Mouse (Mus musculus): ENCODE results near the gene Me3.
"Not testable (repeated sequence)": the region's sequence is repeated elsewhere in the genome, so short reads cannot be mapped to it uniquely, and the experiment has no call there.

Me3 gene

DNA sequence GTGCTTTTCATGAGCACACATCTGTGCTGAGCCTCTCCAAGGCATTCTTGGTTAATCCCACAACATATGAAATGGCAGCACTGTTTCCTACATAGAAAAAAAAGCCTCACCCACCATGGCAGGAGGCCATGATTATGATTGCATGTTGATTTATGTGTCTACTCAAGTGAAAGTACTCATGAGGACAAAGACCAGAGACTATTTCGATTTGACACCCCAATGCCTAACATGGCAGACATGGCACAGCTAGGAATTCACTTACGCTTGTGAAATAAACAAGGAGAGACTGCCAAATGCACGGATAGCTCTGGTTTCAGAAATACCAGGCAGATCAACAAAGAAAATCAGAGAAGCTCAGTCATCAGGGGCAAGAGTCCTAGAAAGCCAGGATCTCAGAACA, 96.2 kb downstream of the Me3 start:
- no peak for DNase-seq (ENCODE audit: low read depth, low spot score)

DNA sequence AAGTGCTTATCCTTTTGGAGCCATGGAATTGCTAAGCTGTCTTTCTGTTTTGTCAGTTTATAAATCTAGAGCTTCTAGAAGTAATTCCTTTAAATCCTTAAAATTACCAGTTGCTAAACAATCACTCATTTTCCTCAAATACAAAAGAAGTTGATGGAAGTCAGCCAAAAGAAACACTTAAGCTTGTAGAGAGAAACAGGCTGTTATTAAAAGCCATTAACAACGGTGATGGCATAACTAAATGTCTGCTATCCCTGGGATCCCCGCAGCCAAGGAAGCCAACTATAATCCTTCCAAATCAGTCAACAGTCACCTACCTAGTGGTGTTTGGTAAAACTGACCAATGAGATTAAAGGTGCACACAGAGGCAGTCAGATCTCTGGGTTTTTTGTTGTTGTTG, 98.3 kb downstream of the Me3 start:
- no peak for DNase-seq (ENCODE audit: low read depth, low spot score)

DNA sequence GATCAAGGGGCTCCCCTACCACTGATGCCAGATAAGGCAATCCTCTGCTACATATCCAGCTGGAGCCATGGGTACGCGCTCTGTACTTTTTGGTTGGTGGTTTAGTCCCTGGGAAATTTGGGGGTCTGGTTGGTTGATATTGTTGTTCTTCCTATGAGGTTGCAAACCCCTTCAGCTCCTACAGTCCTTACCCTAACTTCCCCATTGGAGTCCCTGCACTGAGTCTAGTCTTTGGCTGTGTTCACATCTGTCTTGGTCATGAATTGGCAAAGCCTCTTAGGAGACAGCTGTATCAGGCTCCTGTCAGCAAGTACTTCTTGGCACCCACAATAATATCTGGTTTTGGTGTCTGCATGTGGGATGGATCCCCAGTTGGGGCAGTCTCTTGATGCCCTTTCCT, 98.9 kb downstream of the Me3 start:
- DNase-seq (ENCODE audit: low read depth, low spot score): not testable (repeated sequence)

DNA sequence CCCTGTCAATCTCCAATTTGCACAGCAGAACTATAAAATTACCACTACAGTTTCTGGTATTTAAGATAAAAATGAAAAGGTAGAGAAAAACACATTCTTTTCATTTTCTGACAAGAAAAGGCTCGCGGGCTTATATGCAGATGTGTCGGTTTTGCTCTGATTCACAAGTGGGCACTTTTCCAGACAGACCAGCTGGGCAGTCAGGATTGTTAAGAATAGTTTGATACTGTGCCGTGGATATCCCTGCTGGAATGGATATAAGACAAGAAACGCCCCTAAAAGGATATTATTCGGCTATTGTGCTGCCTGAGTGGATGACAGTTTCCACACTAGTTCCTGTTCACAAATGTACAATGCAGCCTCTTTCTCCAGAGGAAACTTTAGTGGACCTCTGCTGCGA, 116.2 kb downstream of the Me3 start:
- DNase-seq (ENCODE audit: low read depth, low spot score): no peak

DNA sequence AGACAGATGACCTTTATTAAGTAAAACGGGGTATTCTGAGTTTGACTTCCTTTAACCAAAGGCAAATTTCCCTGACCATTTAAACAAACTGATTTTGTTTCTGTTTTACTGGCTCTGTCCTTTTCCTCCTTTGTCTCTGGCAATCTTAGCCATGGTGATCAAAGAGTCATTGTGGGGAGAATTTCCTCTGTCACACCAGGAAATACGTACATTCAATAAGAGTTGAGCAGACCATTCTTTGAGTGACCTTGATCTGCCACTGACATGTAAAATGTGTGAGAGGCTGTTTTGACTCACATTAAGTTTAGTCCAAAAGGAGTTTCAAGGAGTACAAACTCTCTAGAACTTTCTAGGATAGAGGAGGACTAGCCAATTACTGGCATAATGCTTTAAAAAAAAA, 117.0 kb downstream of the Me3 start:
- DNase-seq (ENCODE audit: low read depth, low spot score): no peak

DNA sequence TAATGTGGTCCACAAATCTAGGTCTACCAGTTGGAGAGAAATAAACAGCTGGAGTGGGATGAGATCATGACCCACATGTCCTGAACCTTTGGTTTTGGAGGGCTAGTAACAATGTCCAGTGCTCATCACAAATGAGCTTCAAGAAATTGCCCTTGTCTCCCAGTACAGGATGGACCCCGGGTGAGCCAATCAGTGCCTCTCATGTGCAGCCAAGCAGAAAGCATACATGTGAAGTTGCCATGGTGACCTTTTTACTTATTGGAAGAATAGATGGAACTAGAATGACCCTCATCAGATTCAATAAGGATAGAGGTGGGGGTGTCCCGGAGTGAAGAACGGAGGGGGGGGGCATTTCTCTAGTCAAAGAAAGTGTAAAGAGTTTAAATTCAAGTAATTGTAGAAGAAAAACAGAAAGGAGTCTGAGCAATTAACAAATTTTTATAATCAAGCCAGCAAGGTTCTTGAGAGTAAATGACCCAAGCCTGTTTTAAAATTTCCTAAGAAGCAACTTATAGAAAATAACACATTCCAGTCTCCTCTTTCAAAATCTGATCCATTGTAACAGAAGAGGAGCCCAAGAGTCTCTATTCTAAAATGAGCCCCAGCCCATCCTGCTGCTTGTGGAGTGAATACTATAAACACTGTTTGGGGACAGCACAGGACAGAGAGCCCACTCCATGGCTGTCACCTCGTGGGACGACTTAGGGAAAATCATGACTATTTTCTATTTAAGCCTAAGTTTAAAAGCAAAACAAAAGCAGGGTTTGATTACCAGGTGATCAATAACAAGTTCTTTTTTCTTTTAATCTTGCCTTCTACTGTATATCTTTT, 134.7 kb downstream of the Me3 start:
- no peak for DNase-seq (ENCODE audit: low read depth, low spot score)

DNA sequence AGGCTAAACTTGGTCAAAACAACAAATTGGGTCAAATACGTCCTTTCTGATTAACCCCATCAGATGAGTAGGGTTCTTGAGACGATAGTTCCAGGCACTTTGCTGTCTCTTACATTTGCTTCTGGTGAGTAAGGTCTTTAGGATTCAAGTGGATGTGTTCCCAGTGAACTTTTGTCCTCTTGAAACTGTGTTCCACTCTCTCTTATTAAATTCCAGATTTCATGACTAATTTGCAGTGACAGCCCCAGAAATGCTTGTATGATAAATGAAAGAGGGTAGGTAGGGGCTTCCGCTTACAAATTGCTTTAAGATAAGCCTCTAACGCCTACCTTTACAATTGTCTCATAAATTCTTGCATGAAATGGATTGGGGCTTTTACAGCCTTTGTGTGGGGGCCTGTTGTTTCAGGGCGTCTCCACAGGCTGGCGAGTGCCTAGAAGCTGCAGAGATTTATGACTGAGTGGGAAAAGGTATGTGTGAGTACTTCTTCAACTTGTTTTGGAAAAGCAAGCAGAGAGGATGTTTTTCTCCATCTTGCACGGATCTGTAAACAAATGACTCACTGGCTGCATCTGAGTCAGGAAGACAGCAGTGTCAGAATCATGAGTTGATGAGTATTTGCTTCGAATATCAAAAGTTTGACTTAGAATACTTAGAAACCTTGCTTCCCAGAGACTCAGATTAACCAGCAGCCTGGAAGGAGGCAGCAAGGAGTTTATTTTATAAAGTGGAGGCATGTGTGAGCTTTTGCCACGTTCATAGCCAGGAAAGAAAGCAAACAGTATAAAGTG, 137.1 kb downstream of the Me3 start:
- DNase-seq (ENCODE audit: low read depth, low spot score): no peak

DNA sequence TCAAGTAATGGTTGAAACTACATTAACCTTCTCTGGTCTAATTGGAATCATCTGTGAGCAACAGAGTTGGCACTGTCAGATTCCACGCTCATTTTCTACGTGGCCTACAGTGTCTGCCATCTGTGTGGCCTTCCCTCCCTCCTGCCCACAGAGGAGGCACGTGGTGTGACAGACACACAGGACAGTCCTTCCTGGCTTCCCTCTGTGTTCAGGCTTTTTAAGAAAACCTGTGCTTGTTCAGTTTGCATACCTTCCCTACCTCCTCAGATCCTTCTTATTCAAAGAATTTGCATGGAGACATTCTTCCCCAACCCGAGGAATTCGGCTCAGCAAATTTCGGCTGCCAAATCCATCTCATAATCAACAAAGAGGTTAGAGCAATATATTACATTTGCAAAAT, 137.8 kb downstream of the Me3 start:
- DNase-seq (ENCODE audit: low read depth, low spot score): no peak

DNA sequence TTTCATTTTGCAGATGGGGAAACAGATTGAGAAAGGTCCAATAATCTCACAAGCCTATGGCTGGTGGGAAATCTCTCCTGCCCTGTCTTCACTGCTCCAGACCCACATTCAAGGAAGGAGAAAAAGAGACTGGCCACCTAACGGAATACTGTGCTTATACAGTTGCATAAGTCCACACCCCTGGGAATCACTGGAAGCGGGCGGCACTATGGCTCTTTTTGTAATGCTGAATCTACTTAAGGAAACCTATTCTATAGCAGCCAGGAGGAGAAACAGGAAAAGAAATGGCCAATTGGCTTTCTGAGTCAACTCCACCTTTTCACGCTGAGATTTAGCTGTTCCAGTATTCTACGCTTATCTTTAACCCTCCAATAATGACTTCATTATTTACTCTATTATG, 140.7 kb downstream of the Me3 start:
- no peak for DNase-seq (ENCODE audit: low read depth, low spot score)

DNA sequence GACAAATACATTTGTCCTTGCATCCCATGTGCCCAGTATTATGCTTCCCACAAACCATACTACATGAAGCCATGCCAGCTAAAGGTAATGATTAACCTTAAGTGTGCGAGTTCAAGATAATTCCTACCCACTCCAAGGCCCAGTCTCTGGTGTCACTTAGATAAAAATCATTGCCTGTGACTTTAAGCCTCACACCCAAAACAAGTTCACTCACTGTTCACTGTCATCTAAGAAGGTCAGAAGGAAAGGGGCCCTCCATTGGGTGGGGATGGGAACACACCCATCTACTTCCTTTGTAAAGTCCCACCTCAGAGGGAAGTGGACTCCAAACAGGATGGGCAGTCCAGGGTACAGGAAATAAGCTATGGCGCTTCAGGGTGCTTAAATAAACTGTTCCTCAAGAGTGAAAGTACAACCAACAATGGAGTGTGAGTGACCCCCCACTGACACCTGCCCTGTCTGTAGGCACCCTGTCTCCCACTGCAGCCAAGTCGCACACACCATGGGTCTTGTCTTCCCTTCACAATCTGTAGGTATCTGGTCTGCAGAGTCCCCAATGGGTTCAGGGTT, 141.2 kb downstream of the Me3 start:
- no peak for DNase-seq (ENCODE audit: low read depth, low spot score)

DNA sequence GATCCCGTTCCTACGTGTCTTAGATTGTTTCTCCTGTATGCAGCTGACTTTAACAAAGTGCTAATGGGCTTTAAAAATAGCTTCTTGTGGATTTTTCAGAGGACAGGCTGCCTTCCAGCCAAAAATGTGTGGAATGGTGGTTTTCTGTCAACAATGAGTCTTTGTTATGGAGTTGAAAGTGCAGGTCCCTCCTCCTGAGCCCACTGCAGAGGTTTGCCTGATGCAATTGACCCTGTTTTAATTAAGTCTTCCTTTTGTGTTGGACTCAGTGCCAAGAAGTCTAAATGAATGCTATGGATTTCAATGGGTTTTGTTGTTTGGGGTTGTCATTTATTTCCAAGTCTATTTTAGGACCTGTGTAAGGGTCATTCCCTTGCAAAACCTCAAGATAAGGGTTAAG, 141.7 kb downstream of the Me3 start:
- no peak for DNase-seq (ENCODE audit: low read depth, low spot score)

DNA sequence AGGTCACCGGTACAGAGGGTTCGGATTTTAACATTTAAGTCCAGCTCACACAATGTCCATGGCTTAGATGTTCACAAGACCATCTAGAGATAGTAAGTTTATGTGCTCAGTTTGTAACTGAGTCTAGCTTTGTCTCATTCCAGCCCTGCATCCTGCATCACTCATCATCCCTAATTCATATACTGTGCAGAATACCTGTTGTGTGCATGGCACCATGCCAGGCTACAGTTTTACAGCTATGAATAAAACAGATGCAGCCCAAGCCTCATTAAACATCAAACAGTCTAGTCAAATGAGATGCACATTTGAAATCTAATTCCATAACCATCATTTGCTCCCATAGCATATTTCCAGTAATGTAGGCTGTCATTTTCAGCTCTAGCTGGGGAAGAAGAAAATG, 143.7 kb downstream of the Me3 start:
- no peak for DNase-seq (ENCODE audit: low read depth, low spot score)

DNA sequence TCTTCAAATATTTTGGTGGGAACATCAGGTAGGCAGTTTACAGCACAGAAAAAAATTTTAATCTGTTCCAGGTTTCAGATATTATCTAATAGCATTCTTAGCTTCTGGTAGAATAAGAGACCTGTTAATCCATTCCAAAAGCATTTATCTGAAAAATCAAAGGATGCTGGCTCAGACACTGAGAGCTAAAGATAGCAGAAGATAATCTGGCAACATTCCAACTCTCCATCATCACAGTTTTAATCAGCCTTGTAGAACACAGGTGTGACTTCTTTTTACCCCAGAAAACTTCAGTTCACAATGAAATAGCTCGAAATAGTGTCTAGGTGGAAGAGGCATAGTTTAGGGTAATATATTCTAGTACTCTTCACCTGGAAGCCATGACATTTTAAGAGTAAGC, 149.2 kb downstream of the Me3 start:
- DNase-seq (ENCODE audit: low read depth, low spot score): no peak

DNA sequence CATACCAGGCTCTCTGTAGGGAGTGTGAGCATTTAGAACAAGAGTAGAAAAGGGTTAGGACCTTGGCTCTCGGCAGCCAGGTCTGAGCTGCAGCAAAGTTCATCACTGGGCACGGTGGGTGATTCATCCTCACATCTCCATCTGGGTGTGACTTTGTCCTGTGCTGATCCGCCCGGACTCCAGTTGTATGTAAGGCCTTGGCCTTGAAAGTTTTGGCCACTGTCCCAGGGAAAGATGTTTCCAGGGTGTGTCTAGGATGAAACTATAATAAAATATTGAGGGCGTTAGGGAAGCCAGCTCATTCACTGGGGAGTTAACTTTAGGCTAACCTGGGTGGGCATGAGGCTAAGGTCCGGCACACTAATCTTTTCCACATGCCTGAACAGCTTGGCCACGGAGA, 155.5 kb downstream of the Me3 start:
- DNase-seq (ENCODE audit: low read depth, low spot score): no peak

DNA sequence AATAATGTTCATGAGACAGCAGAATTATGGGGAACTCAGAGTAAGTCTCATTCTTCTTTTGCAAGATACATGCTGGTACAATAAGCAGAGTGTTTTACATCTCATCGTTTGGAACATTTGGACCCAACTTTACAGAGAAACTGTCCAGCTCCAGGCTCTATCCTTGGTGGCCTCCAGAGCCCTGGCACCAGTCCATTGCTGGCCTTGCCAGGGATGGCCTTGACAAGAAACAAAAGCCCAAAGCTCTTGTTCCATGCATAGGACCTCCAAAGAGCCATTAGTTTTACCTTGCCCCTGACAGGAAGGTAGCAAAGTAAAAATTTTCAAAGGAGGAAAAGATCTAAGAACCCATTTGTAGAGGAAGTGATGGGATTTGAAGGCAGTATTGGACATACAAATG, 160.4 kb downstream of the Me3 start:
- no peak for DNase-seq (ENCODE audit: low read depth, low spot score)

DNA sequence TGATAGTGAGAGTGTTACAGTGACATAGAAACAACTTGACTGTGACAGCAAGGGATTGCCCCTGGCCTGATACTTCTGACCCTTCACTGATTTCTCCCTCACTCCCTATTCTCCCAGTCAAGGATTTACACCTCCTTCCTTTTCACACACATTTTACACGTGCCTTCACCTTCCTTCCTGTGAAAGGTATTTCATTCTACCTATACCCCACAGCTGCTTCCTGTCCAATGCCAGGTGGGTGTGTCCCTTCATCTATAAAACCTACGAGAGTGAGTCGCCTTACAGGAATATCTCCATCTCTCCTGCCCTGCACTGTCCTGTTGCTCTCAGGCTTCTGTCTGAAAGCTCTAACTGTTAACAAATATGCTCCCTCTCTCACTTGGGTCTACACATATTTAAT, 163.2 kb downstream of the Me3 start:
- DNase-seq (ENCODE audit: low read depth, low spot score): no peak

DNA sequence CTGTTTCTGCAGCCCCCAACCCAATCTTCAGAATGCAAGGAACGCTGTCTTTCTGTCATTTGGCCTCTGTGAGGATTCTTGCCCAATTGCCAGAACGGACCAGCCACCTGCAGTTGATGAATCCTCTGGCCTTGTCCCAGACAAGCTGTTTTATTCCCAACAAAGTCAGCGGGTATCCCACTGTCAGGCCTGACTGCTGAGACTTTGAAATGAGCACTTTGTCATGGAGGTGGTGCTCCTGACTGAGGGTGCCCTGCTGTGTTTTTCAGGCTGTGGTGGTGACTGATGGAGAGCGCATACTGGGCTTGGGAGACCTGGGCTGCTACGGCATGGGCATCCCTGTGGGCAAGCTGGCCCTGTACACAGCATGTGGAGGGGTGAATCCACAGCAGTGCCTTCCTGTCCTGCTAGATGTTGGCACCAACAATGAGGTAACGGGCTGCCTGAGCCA, 164.2 kb downstream of the Me3 start:
- DNase-seq (ENCODE audit: low read depth, low spot score): no peak

DNA sequence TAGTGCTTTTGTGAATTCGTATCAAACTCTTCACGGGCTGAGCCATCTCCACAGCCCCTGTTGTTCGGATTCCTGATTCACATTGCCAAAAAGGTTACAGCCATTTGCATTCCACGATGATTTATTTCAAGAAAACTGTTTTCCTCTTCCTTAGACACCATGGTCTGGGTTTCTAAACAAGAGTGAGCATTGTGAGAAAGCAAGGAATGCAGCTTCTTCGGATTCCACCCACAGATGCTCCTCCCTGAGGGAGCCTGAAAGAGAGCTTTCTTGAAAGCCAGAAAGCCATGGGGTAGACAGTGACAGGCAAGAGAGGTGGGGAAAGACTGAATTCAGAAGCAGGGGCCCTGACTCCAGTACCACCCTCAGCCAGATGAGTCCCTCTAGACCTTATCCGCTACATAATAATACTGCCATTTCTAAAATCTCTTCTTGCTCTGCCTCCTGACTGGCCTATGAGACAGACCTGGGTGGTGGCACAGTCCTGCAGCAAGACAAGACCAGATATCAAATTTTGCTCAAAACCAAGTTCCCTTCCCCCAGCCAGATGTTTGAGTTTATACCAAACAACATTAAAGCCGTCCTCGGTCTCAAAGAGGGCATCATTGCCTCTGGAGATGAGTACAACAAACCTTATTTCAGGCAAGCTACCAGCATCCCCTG, 166.3 kb downstream of the Me3 start:
- no peak for DNase-seq (ENCODE audit: low read depth, low spot score)

DNA sequence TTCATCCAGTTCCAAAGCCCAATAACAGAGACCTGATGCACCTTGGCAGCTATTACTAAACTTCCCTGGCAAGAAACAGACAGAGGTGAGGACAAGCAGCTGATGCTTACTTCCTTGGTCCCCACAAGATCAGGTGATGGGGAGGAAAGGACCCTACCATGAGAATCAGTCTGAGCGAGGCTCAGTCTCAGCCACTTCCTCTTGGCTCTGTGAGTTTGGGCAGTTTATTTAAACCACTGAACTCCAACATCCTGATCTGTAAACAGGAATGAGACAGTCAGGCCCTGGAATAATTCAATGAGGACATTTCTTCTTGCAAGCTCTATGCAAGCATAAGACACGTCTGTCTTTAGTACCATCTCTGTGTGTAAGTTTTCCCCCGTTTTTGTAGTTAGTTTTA, 170.3 kb downstream of the Me3 start:
- DNase-seq (ENCODE audit: low read depth, low spot score): no peak

DNA sequence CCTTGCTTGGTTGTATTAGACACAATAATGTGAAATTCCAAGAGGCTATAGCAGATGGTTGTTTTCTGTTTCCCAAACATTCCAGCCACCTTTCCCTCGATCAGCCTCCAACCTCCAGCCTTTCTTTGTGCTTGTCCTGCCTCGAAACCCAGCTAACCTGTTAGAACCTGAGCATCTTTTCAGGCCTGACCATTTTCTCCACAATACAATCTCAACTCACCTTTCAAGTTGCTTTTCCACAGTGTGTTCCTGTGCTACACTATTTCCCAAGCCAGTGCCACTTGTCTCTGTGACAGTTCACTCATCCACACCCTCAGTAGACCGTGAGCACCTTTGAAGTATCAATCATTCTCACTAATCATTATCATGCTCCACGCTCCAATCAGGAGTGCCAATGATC, 171.8 kb downstream of the Me3 start:
- no peak for DNase-seq (ENCODE audit: low read depth, low spot score)

DNA sequence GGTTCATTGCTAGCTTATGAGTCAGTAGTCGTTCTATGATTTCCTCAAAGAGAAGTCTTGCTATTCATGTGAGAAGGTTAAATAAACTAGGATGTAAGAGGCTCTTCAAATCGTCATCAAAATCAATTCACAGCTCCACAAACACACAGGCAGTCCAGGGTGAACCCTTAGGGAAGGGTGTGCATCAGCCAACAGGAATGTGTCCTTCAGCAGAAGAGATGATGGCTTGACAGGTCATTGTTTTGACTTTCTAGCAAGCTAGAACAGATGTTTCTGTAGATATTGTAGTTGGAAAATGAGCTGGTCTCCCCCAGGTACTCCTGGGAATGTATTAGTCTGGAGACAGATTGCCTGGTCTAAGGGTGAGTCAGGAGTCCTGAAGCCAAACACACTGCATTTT, 177.2 kb downstream of the Me3 start:
- no peak for DNase-seq (ENCODE audit: low read depth, low spot score)

DNA sequence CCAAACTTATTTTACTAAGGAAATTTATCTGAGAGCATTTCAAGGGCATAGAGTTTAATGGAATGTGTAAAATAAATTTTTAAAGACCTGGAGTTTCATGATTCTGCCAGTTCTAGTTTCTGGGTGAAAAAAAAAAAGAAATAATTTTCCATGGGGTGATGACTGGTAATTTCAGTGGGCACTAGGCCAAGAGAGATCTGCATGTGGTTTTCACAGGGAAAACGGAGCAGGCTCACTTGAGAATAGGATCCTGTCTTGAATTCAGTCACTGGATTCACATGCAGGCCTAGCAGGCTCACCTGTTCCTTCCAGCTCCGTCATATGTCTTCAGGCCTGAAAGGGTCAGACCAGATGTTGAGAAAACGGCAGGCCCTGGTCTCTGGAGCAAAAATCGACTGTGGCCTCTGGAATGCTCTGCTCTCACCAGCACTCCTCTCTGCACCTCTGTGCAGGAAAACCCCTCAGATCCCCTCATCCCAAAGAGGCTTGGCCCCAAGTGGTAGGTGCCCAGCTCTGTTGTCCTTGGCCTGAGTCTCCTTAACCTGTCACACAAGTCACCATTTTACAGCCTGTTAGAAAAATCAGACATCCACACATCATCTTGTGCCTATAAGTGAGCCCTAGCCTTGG, 196.4 kb downstream of the Me3 start:
- no peak for DNase-seq (ENCODE audit: low read depth, low spot score)
